Mouse (Mus musculus): Measurements from ENCODE around the gene Cd151. TPM values are rescaled to one million over a fixed set of nuclear protein-coding genes. Genes with fewer than 3 reads are reported as not detected.

The Cd151 gene
- total and polyA plus RNA-seq, 2 experiments from 2014 or later = 16.1 to 79.4 TPM

GRCm38 (mm10) chr7:141497600-141497999 is 30.4 kb downstream of the Cd151 start:
- 97% methylated on average over 3 of the region's 3 CpGs for WGBS
- no peaks in the 10 kb centered on the region for H3K4me1 ChIP-seq (ENCODE audit: insufficient read depth, low read length)
- no peak for TF ChIP-seq CTCF (IDR thresholded peaks at IDR 0.05; ENCODE audit: low read depth)
- H3K36me3 ChIP-seq (ENCODE audit: insufficient read depth, low read length) = peaks cover 11% of the 10 kb centered on the region; the same call in 1 of the 2 replicates
- H3K9me3 ChIP-seq (ENCODE audit: low read length) = no peaks in the 10 kb centered on the region
- no peak overlapping the region for H3K4me3 ChIP-seq (ENCODE audit: low read length)
- no peak for ATAC-seq
- no peak for DNase-seq (ENCODE audit: low spot score)
- H3K27ac ChIP-seq = no peak overlapping the region
- H3K4me2 ChIP-seq (ENCODE audit: low read depth, low read length) = no peak overlapping the region
- no peaks in the 10 kb centered on the region for H3K27me3 ChIP-seq (ENCODE audit: insufficient read depth, low read length)
- H3K9ac ChIP-seq (replicated peaks; ENCODE audit: low read length) = no peak overlapping the region

- peak; percentile 69 for ATAC-seq
- no peak overlapping the region for H3K9ac ChIP-seq (replicated peaks; ENCODE audit: low read length)
- no peak for DNase-seq (ENCODE audit: low spot score)
- H3K27me3 ChIP-seq (ENCODE audit: insufficient read depth, low read length) = no peaks in the 10 kb centered on the region
- TF ChIP-seq CTCF (IDR thresholded peaks at IDR 0.05; ENCODE audit: low read depth) = no peak
- no peaks in the 10 kb centered on the region for H3K4me1 ChIP-seq (ENCODE audit: insufficient read depth, low read length)
- no peak overlapping the region for H3K4me2 ChIP-seq (ENCODE audit: low read depth, low read length)
- H3K9me3 ChIP-seq (ENCODE audit: low read length) = no peaks in the 10 kb centered on the region
- no peak overlapping the region; the same call in 1 of the 2 replicates for H3K27ac ChIP-seq
- 75% methylated on average over 7 of the region's 7 CpGs for WGBS
- no peak overlapping the region for H3K4me3 ChIP-seq (ENCODE audit: low read length)
- H3K36me3 ChIP-seq (ENCODE audit: insufficient read depth, low read length) = peaks cover 10% of the 10 kb centered on the region; the same call in 1 of the 2 replicates
These were observed 34.8 kb downstream of the Cd151 start for GRCm38 (mm10) chr7:141501820-141502555.

- no peak for TF ChIP-seq CTCF (IDR thresholded peaks at IDR 0.05; ENCODE audit: low read depth)
- peaks cover 10% of the 10 kb centered on the region; the same call in 1 of the 2 replicates for H3K36me3 ChIP-seq (ENCODE audit: insufficient read depth, low read length)
- DNase-seq (ENCODE audit: low spot score) = peak; percentile 44
- 70% methylated on average over 5 of the region's 5 CpGs for WGBS
- no peak overlapping the region; the same call in 1 of the 2 replicates for H3K27ac ChIP-seq
- peak; percentile 59; the same call in 1 of the 2 replicates for ATAC-seq
- no peaks in the 10 kb centered on the region for H3K9me3 ChIP-seq (ENCODE audit: low read length)
- H3K27me3 ChIP-seq (ENCODE audit: insufficient read depth, low read length) = no peaks in the 10 kb centered on the region
- no peak overlapping the region for H3K9ac ChIP-seq (replicated peaks; ENCODE audit: low read length)
- H3K4me1 ChIP-seq (ENCODE audit: insufficient read depth, low read length) = no peaks in the 10 kb centered on the region
- no peak overlapping the region for H3K4me2 ChIP-seq (ENCODE audit: low read depth, low read length)
- H3K4me3 ChIP-seq (ENCODE audit: low read length) = no peak overlapping the region
These were observed 35.3 kb downstream of the Cd151 start for GRCm38 (mm10) chr7:141502556-141502905.

GRCm38 (mm10) chr7:141506278-141506677 is 39.1 kb downstream of the Cd151 start:
- WGBS = 75% methylated on average over 2 of the region's 2 CpGs
- no peaks in the 10 kb centered on the region for H3K9me3 ChIP-seq (ENCODE audit: low read length)
- no peak overlapping the region for H3K4me3 ChIP-seq (ENCODE audit: low read length)
- H3K4me1 ChIP-seq (ENCODE audit: insufficient read depth, low read length) = no peaks in the 10 kb centered on the region
- H3K27me3 ChIP-seq (ENCODE audit: insufficient read depth, low read length) = no peaks in the 10 kb centered on the region
- peaks cover 11% of the 10 kb centered on the region; the same call in 1 of the 2 replicates for H3K36me3 ChIP-seq (ENCODE audit: insufficient read depth, low read length)
- no peak overlapping the region for H3K27ac ChIP-seq
- H3K9ac ChIP-seq (replicated peaks; ENCODE audit: low read length) = no peak overlapping the region
- no peak for DNase-seq (ENCODE audit: low spot score)
- ATAC-seq = no peak
- H3K4me2 ChIP-seq (ENCODE audit: low read depth, low read length) = no peak overlapping the region
- no peak for TF ChIP-seq CTCF (IDR thresholded peaks at IDR 0.05; ENCODE audit: low read depth)

- no peaks in the 10 kb centered on the region for H3K27me3 ChIP-seq (ENCODE audit: insufficient read depth, low read length)
- no peak overlapping the region for H3K4me3 ChIP-seq (ENCODE audit: low read length)
- DNase-seq (ENCODE audit: low spot score) (no peak), ATAC-seq (0 out of 2 replicates have a peak, but pooled peaks have one; percentile 21)
- H3K36me3 ChIP-seq (ENCODE audit: insufficient read depth, low read length) = peaks cover 10% of the 10 kb centered on the region; the same call in 1 of the 2 replicates
- TF ChIP-seq CTCF (IDR thresholded peaks at IDR 0.05; ENCODE audit: low read depth) = no peak
- no peak overlapping the region for H3K4me2 ChIP-seq (ENCODE audit: low read depth, low read length)
- no peak overlapping the region for H3K9ac ChIP-seq (replicated peaks; ENCODE audit: low read length)
- no peak overlapping the region for H3K27ac ChIP-seq
- H3K4me1 ChIP-seq (ENCODE audit: insufficient read depth, low read length) = no peaks in the 10 kb centered on the region
- no peaks in the 10 kb centered on the region for H3K9me3 ChIP-seq (ENCODE audit: low read length)
These were observed 41.0 kb downstream of the Cd151 start for GRCm38 (mm10) chr7:141508160-141508559.

- Histone ChIP-seq H3K4me3 (ENCODE audit: low read length) (no peak overlapping the region), H3K9me3 (ENCODE audit: low read length) (no peaks in the 10 kb centered on the region), H3K9ac (replicated peaks; ENCODE audit: low read length) (no peak overlapping the region), H3K4me2 (ENCODE audit: low read depth, low read length) (no peak overlapping the region), H3K27ac (no peak overlapping the region), H3K4me1 (ENCODE audit: insufficient read depth, low read length) (no peaks in the 10 kb centered on the region), H3K27me3 (ENCODE audit: insufficient read depth, low read length) (no peaks in the 10 kb centered on the region), H3K36me3 (ENCODE audit: insufficient read depth, low read length) (peaks cover 10% of the 10 kb centered on the region; the same call in 1 of the 2 replicates)
- no peak for TF ChIP-seq CTCF (IDR thresholded peaks at IDR 0.05; ENCODE audit: low read depth)
- 89% methylated on average over 5 of the region's 5 CpGs for WGBS
- ATAC-seq (no peak), DNase-seq (ENCODE audit: low spot score) (no peak)
These were observed 43.0 kb downstream of the Cd151 start for GRCm38 (mm10) chr7:141510196-141510595.

GRCm38 (mm10) chr7:141510681-141511191 is 43.5 kb downstream of the Cd151 start:
- Histone ChIP-seq H3K4me1 (ENCODE audit: insufficient read depth, low read length) (no peaks in the 10 kb centered on the region), H3K27ac (peak overlapping the region; percentile 32; the same call in 1 of the 2 replicates), H3K4me3 (ENCODE audit: low read length) (no peak overlapping the region), H3K4me2 (ENCODE audit: low read depth, low read length) (no peak overlapping the region), H3K27me3 (ENCODE audit: insufficient read depth, low read length) (no peaks in the 10 kb centered on the region), H3K9ac (replicated peaks; ENCODE audit: low read length) (no peak overlapping the region), H3K9me3 (ENCODE audit: low read length) (no peaks in the 10 kb centered on the region), H3K36me3 (ENCODE audit: insufficient read depth, low read length) (peaks cover 10% of the 10 kb centered on the region; the same call in 1 of the 2 replicates)
- ATAC-seq = no peak
- TF ChIP-seq CTCF (IDR thresholded peaks at IDR 0.05; ENCODE audit: low read depth) = no peak
- DNase-seq (ENCODE audit: low spot score) = no peak
- 55% methylated on average over 8 of the region's 8 CpGs for WGBS
